Mouse (Mus musculus): ENCODE measurements at regions not wholly inside any gene's neighbourhood (a gene's known extent, or its start where the extent isn't known, plus 50 kb on each side); places are given as distances from the start of the nearest gene placed in this dataset.
A peak's percentile ranks its signal among the peaks of the same experiment; 100 is the strongest.

- no peak for DNase-seq
Measured at GRCm38 (mm10) chr1:152167716-152168115, 77.8 kb upstream of the 1700025G04Rik start.

- no peak for DNase-seq
Measured at GRCm38 (mm10) chr1:152165490-152165905, 75.6 kb upstream of the 1700025G04Rik start.

- no peak for DNase-seq
Measured at GRCm38 (mm10) chr1:152164843-152165489, 75.0 kb upstream of the 1700025G04Rik start.

- no peak for DNase-seq
Measured at GRCm38 (mm10) chr1:152164212-152164611, 74.3 kb upstream of the 1700025G04Rik start.

- no peak for DNase-seq
Measured at GRCm38 (mm10) chr1:152152474-152152873, 62.5 kb upstream of the 1700025G04Rik start.

- no peak for DNase-seq
Measured at GRCm38 (mm10) chr1:152148731-152149130, 58.8 kb upstream of the 1700025G04Rik start.

GRCm38 (mm10) chr1:152140175-152140574 lies 50.2 kb upstream of the 1700025G04Rik start:
- DNase-seq, result peak in 1 of 2 experiments; percentile 11
